Mouse (Mus musculus) fat pad, adult 2 months (tissue): ENCODE results near the gene Calm3.

Experiments used
- DNase-seq: peaks from one replicate; pipeline ENCODE4 v3.0.0-alpha.2; 2011; ENCODE audit warnings: low read depth, low spot score; ENCODE audit errors: extremely low read depth

Gene Calm3

GRCm38 (mm10) chr7:16891641-16892351 is 32.1 kb downstream of the Calm3 start, which contains the start of gene Gng8:
Gene Gng8, plus strand, starts transcription at chr7:16891786.
- DNase-seq: no peak

GRCm38 (mm10) chr7:16890944-16891343 is 33.0 kb downstream of the Calm3 start:
- no peak for DNase-seq

- DNase-seq: no peak
Observed at GRCm38 (mm10) chr7:16890536-16890935, 33.4 kb downstream of the Calm3 start.

- DNase-seq: no peak
Observed at GRCm38 (mm10) chr7:16885905-16886304, 38.0 kb downstream of the Calm3 start.

- no peak for DNase-seq
Observed at GRCm38 (mm10) chr7:16885271-16885776, 38.6 kb downstream of the Calm3 start.

GRCm38 (mm10) chr7:16884334-16884733 is 39.6 kb downstream of the Calm3 start:
- DNase-seq: no peak

- DNase-seq: no peak
Observed at GRCm38 (mm10) chr7:16883162-16883561, 40.8 kb downstream of the Calm3 start.

- DNase-seq: no peak
Observed at GRCm38 (mm10) chr7:16880615-16881014, 43.3 kb downstream of the Calm3 start.

GRCm38 (mm10) chr7:16879796-16880547 is 43.9 kb downstream of the Calm3 start:
- no peak for DNase-seq

- no peak for DNase-seq
Observed at GRCm38 (mm10) chr7:16877717-16878116, 46.2 kb downstream of the Calm3 start.

- no peak for DNase-seq
Observed at GRCm38 (mm10) chr7:16876608-16877007, 47.3 kb downstream of the Calm3 start.

GRCm38 (mm10) chr7:16876006-16876405 is 47.9 kb downstream of the Calm3 start:
- no peak for DNase-seq

- DNase-seq: no peak
Observed at GRCm38 (mm10) chr7:16875326-16875725, 48.6 kb downstream of the Calm3 start.

GRCm38 (mm10) chr7:16875310-16875325 is 48.8 kb downstream of the Calm3 start, which contains the start of gene Dact3:
Gene Dact3, plus strand, starts transcription at chr7:16875317.
- DNase-seq: no peak

- DNase-seq: peak; percentile 87
Observed at GRCm38 (mm10) chr7:16874756-16875309, 49.1 kb downstream of the Calm3 start.

GRCm38 (mm10) chr7:16874190-16874589 is 49.7 kb downstream of the Calm3 start:
- DNase-seq: no peak

- DNase-seq: no peak
Observed at GRCm38 (mm10) chr7:16873392-16873791, 50.5 kb downstream of the Calm3 start.

- DNase-seq: no peak
Observed at GRCm38 (mm10) chr7:16872478-16872877, 51.4 kb downstream of the Calm3 start.

GRCm38 (mm10) chr7:16871600-16871999 is 52.3 kb downstream of the Calm3 start:
- no peak for DNase-seq

- no peak for DNase-seq
Observed at GRCm38 (mm10) chr7:16869497-16869896, 54.4 kb downstream of the Calm3 start.

- DNase-seq: no peak
Observed at GRCm38 (mm10) chr7:16867488-16867887, 56.4 kb downstream of the Calm3 start.
